Mouse (Mus musculus) CH12.LX (cell line): Measurements from ENCODE around the gene Gria1.

Source experiments
- CHD1 ChIP-seq: IDR thresholded peaks from 2 replicates; pipeline ENCODE4 v1.6.1; 2012; ENCODE audit warnings: low read depth, low read length, improper control_type of control experiment, inconsistent platforms
- CTCF ChIP-seq, 2 experiments: IDR thresholded peaks in 1 of 2; conservative IDR thresholded peaks in 1 of 2; 2 replicates each; pipeline ENCODE4 v1.5.1; 2011 to 2012; ENCODE audit warnings: low read depth in 2 of 2, low read length in 2 of 2, improper control_type of control experiment in 1 of 2, inconsistent platforms in 1 of 2, mild to moderate bottlenecking in 1 of 2, moderate library complexity in 1 of 2
- GABPA ChIP-seq: IDR thresholded peaks from 2 replicates; pipeline ENCODE4 v1.6.1; 2012; ENCODE audit warnings: low read depth, low read length, improper control_type of control experiment, inconsistent platforms; ENCODE audit not compliant: insufficient replicate concordance
- KAT2A ChIP-seq: IDR thresholded peaks from 2 replicates; pipeline ENCODE4 v1.6.1; 2012; ENCODE audit warnings: low read length, improper control_type of control experiment, inconsistent platforms; ENCODE audit not compliant: insufficient replicate concordance
- MAFK ChIP-seq: IDR thresholded peaks from 2 replicates; pipeline ENCODE4 v1.6.1; 2011; ENCODE audit warnings: low read length, improper control_type of control experiment; ENCODE audit not compliant: insufficient replicate concordance
- MAZ ChIP-seq: IDR thresholded peaks from 2 replicates; pipeline ENCODE4 v1.6.1; 2012; ENCODE audit warnings: low read depth, mild to moderate bottlenecking, inconsistent platforms, low read length, improper control_type of control experiment, moderate library complexity
- NELFE ChIP-seq: IDR thresholded peaks from 2 replicates; pipeline ENCODE4 v1.6.1; 2011; ENCODE audit warnings: low read depth, low read length, improper control_type of control experiment
- SMC3 ChIP-seq: IDR thresholded peaks from 2 replicates; pipeline ENCODE4 v1.6.1; 2011; ENCODE audit warnings: low read depth, low read length, improper control_type of control experiment
- TCF12 ChIP-seq: IDR thresholded peaks from 2 replicates; pipeline ENCODE4 v1.6.1; 2014; ENCODE audit warnings: low read depth, mild to moderate bottlenecking, inconsistent platforms, low read length, improper control_type of control experiment
- UBTF ChIP-seq: IDR thresholded peaks from 2 replicates; pipeline ENCODE4 v1.6.1; 2012; ENCODE audit warnings: low read depth, mild to moderate bottlenecking, inconsistent platforms, low read length, improper control_type of control experiment, moderate library complexity
- USF1 ChIP-seq: IDR thresholded peaks from 2 replicates; pipeline ENCODE4 v1.6.1; 2014; ENCODE audit warnings: low read depth, mild to moderate bottlenecking, inconsistent platforms, low read length, improper control_type of control experiment
- ZC3H11A ChIP-seq: IDR thresholded peaks from 2 replicates; pipeline ENCODE4 v1.6.1; 2012; ENCODE audit warnings: low read depth, mild to moderate bottlenecking, inconsistent platforms, low read length, improper control_type of control experiment
- ZKSCAN1 ChIP-seq: IDR thresholded peaks from 2 replicates; pipeline ENCODE4 v1.6.1; 2012; ENCODE audit warnings: low read depth, inconsistent platforms, low read length, improper control_type of control experiment, borderline replicate concordance
- ZNF384 ChIP-seq: IDR thresholded peaks from 2 replicates; pipeline ENCODE4 v1.6.1; 2012; ENCODE audit warnings: low read depth, low read length, improper control_type of control experiment, inconsistent platforms

- TF ChIP-seq ZC3H11A, result no peak
- no peak for TF ChIP-seq NELFE
- TF ChIP-seq MAFK, result no peak
- TF ChIP-seq MAZ, result no peak
- no peak for TF ChIP-seq CTCF (conservative IDR thresholded peaks at IDR 0.05 in 1 of 2, IDR thresholded peaks at IDR 0.05 in 1 of 2; ENCODE audit: low read depth in 2 of 2, low read length in 2 of 2)
- TF ChIP-seq USF1, result no peak
- no peak for TF ChIP-seq GABPA
- TF ChIP-seq SMC3, result no peak
- no peak for TF ChIP-seq ZNF384
- no peak for TF ChIP-seq KAT2A
- no peak for TF ChIP-seq ZKSCAN1
- no peak for TF ChIP-seq CHD1
- no peak for TF ChIP-seq UBTF
- no peak for TF ChIP-seq TCF12
Observed at GRCm38 (mm10) chr11:57105683-57106082, 94.5 kb downstream of the Gria1 start.
